Mouse (Mus musculus): ENCODE data around the gene Asmt.

The Asmt gene

GRCm38 (mm10) chrX:170672594-170673092 is at the start of gene Asmt:
TSS of gene Asmt (plus strand) at chrX:170672644.
- in situ Hi-C loops (cut with MboI): no loop called here

- in situ Hi-C loops (cut with MboI): no loop called here
Measured at GRCm38 (mm10) chrX:170673233-170673951, 948 bp downstream of the Asmt start.

GRCm38 (mm10) chrX:170674229-170674771 is 1.9 kb downstream of the Asmt start:
- in situ Hi-C loops (cut with MboI): no loop called here

- in situ Hi-C loops (cut with MboI): no loop called here
Measured at GRCm38 (mm10) chrX:170674885-170675876, 2.7 kb downstream of the Asmt start.

GRCm38 (mm10) chrX:170675923-170676605 is 3.6 kb downstream of the Asmt start:
- in situ Hi-C loops (cut with MboI): no loop called here

GRCm38 (mm10) chrX:170676606-170677239 is 4.3 kb downstream of the Asmt start:
- in situ Hi-C loops (cut with MboI): no loop called here

- in situ Hi-C loops (cut with MboI): no loop called here
Measured at GRCm38 (mm10) chrX:170677266-170677665, 4.8 kb downstream of the Asmt start.

- in situ Hi-C loops (cut with MboI): no loop called here
Measured at GRCm38 (mm10) chrX:170677680-170678079, 5.2 kb downstream of the Asmt start.
